Mouse (Mus musculus) intestine, embryonic 16.5 days (tissue): ENCODE measurements around the gene Oxa1l. TPM values are rescaled to one million over a fixed set of nuclear protein-coding genes. Genes with fewer than 3 reads are reported as not detected.

Source experiments
- ATAC-seq: fragments of 200-750 bp; cut with Nextera tagmentation; 2 replicates; pipeline ENCODE4 v1.8.0; 2017; ENCODE audit warnings: moderate TSS enrichment, moderate library complexity
- H3K27ac ChIP-seq: fragments of 300-500 bp; sonication (generic); 2 replicates; pipeline ENCODE4 v1.5.1; 2014; ENCODE audit warnings: mild to moderate bottlenecking, low read length
- H3K27me3 ChIP-seq: fragments of 300-500 bp; sonication (generic); replicated peaks from 2 replicates; pipeline ENCODE4 v1.6.1; 2014; ENCODE audit warnings: low read length, control low read depth, mixed read lengths; ENCODE audit not compliant: control insufficient read depth, insufficient read depth
- H3K36me3 ChIP-seq: fragments of 300-500 bp; sonication (generic); 2 replicates; pipeline ENCODE4 v1.6.1; 2014; ENCODE audit warnings: low read length, control low read depth; ENCODE audit not compliant: control insufficient read depth, insufficient read depth
- H3K4me1 ChIP-seq: fragments of 300-500 bp; sonication (generic); 2 replicates; pipeline ENCODE4 v1.6.1; 2014; ENCODE audit warnings: low read length, control low read depth, mixed read lengths; ENCODE audit not compliant: control insufficient read depth, insufficient read depth
- H3K4me2 ChIP-seq: fragments of 300-500 bp; sonication (generic); 2 replicates; pipeline ENCODE4 v1.6.1; 2014; ENCODE audit warnings: low read depth, low read length, control low read depth
- H3K4me3 ChIP-seq: fragments of 300-500 bp; sonication (generic); 2 replicates; pipeline ENCODE4 v1.5.1; 2014; ENCODE audit warnings: mild to moderate bottlenecking, low read length
- H3K9ac ChIP-seq: fragments of 300-500 bp; sonication (generic); 2 replicates; pipeline ENCODE4 v1.6.1; 2014; ENCODE audit warnings: low read depth, low read length
- H3K9me3 ChIP-seq: fragments of 300-500 bp; sonication (generic); 2 replicates; pipeline ENCODE4 v1.6.1; 2016; ENCODE audit warnings: low read length, control low read depth; ENCODE audit not compliant: control insufficient read depth
- WGBS: fragments of 180-500 bp; shearing (Covaris S2); extraction: QIAGEN DNeasy Blood & Tissue Kit; methylation state at CpG from one replicate; pipeline ENCODE4 v1.1.7; 2014; 5-methylcytosine and 5-hydroxymethylcytosine counted together
- polyA plus RNA-seq: library from polyadenylated mRNA; unstranded; fragments of >200 nt; fragmentation: Nextera tagmentation; extraction: Ambion mirVana; gene quantifications from 2 replicates; pipeline ENCODE4 v1.2.1, GENCODE M21; 2015

Oxa1l gene
- polyA plus RNA-seq, 1 experiment from 2014 or later = 48.6 TPM

DNA sequence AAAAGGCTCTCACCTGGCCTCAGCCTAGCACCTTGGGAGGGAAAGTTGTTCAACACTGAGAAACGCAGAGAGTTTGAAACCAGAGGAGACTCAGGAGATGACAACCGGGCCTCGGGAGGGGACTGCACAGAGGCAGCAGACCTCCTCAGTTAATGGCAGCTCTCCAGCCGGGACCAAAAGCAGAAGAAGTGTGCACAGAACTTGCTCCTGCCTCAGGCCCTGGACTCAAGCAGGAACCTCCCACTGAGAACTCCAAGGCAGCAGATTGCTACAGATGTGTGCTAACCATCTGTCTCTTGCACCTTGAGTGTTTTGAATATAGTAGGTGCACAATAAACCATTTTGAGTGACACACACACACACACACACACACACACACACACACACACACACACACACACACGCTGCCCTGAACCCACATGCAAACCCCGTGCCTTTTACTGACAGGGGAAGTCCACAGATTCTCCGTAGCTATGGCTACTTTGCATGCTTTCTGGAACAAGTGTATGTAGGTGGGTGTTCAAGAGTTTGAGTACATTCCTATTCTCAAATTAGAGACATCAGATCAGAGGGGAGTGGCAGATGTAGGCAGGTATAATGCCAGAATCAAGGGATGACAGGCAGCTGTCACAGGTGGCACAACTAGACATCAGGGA is 37.4 kb downstream of the Oxa1l start:
- ATAC-seq = no peak
- no peak overlapping the region for H3K9ac ChIP-seq
- H3K36me3 ChIP-seq = peaks cover 3% of the 10 kb centered on the region; the same call in 1 of the 2 replicates
- H3K4me2 ChIP-seq = no peak overlapping the region
- H3K27ac ChIP-seq = no peak overlapping the region
- H3K9me3 ChIP-seq = peaks cover 4% of the 10 kb centered on the region; the same call in 1 of the 2 replicates
- peaks cover 14% of the 10 kb centered on the region; the same call in 1 of the 2 replicates for H3K4me1 ChIP-seq
- H3K4me3 ChIP-seq = no peak overlapping the region
- WGBS = 79% methylated on average over 7 of the region's 7 CpGs
- H3K27me3 ChIP-seq = no peaks in the 10 kb centered on the region

DNA sequence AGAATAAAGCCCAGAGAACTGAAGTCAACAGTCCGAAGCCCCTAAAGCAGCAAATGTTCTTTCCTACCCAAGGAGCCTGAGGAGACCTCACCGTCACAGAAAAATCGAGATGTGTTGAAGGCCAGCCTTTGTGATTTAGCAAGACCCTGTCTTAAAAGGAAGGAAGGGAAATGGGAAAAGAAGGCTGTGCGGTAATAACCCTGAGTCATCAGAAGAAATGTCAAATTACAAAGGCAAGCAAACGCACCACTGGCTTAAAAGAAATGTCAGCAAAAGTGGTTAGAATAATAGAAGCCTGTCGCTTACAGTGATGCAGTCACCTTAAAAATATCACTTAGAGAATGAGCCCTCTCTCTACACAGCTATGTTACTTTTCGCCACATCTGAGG is 37.9 kb downstream of the Oxa1l start:
- no peaks in the 10 kb centered on the region for H3K27me3 ChIP-seq
- peaks cover 3% of the 10 kb centered on the region; the same call in 1 of the 2 replicates for H3K36me3 ChIP-seq
- no peak overlapping the region for H3K4me2 ChIP-seq
- H3K4me1 ChIP-seq = peaks cover 16% of the 10 kb centered on the region; the same call in 1 of the 2 replicates
- no peak overlapping the region for H3K9ac ChIP-seq
- peaks cover 4% of the 10 kb centered on the region; the same call in 1 of the 2 replicates for H3K9me3 ChIP-seq
- WGBS = 64% methylated on average over 7 of the region's 7 CpGs
- no peak overlapping the region for H3K4me3 ChIP-seq
- H3K27ac ChIP-seq = peak overlapping the region; percentile 2; the same call in 1 of the 2 replicates
- ATAC-seq = no peak

DNA sequence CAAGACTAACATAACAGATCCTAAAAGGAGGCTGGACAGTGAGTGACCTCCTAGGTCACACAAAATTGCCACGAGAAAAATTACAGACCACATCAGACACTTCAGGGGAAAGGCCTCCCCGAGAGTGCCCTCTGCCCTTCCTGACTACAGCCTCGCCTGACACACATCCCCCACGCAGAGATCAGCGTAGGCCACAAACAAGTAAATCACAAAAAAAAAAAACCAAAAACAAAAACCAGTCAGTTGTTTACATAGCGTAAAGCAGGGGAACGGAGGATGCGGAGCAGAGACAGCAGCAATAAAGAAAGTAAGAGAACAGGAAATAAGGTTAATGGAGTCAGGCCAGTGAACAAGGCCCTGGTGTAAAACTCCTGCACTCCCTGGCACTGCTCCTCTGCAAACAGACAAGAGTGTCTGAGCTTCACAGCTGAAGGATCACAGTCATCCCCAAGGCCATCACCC is 38.3 kb downstream of the Oxa1l start:
- H3K27ac ChIP-seq = peak overlapping the region; percentile 2; the same call in 1 of the 2 replicates
- H3K4me3 ChIP-seq = no peak overlapping the region
- no peak overlapping the region for H3K4me2 ChIP-seq

DNA sequence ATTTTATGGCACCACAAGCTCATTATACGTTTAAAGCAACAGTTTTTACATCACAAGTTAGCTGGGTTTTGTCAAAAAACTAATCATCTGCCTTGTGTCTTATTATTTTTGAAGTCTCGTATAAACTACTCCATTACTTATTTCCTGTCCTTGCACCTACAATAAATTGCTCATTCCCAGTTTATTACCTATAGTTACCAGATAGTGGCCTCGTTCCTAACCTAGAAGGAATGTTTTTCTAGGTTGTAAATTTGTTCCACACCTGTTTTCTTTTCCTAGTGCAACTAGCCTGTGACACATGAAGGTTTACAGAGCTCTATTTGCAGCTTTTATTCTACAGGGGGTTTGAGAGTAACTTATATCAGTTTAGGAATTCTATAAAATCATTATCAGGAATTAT is 41.1 kb downstream of the Oxa1l start:
- whole genome bisulfite sequencing = 32% methylated on average over 3 of the region's 3 CpGs

More for the DNA sequence above, 38.3 kb downstream of the Oxa1l start:
- Histone ChIP-seq H3K36me3 (peaks cover 3% of the 10 kb centered on the region; the same call in 1 of the 2 replicates), H3K4me1 (peaks cover 16% of the 10 kb centered on the region; the same call in 1 of the 2 replicates), H3K9ac (no peak overlapping the region), H3K27me3 (no peaks in the 10 kb centered on the region), H3K9me3 (peaks cover 4% of the 10 kb centered on the region; the same call in 1 of the 2 replicates)
- 40% methylated on average over 8 of the region's 8 CpGs for WGBS
- ATAC-seq = no peak

GRCm38 (mm10) chr14:54408336-54409056 is 47.9 kb downstream of the Oxa1l start:
- Histone ChIP-seq H3K9me3 (no peaks in the 10 kb centered on the region), H3K27me3 (no peaks in the 10 kb centered on the region), H3K36me3 (no peaks in the 10 kb centered on the region), H3K9ac (peak overlapping the region; percentile 71), H3K4me2 (peak overlapping the region; percentile 55), H3K4me3 (peak overlapping the region; percentile 41), H3K27ac (peak overlapping the region; percentile 90), H3K4me1 (peaks cover 10% of the 10 kb centered on the region; the same call in 1 of the 2 replicates)
- 0 out of 2 replicates have a peak, but pooled peaks have one; percentile 24 for ATAC-seq
- WGBS = 73% methylated on average over 25 of the region's 25 CpGs

More for the DNA sequence above, 41.1 kb downstream of the Oxa1l start:
- ATAC-seq = peak; percentile 60
- Histone ChIP-seq H3K27me3 (no peaks in the 10 kb centered on the region), H3K4me3 (no peak overlapping the region), H3K9ac (no peak overlapping the region), H3K4me2 (peak overlapping the region; percentile 1; the same call in 1 of the 2 replicates), H3K36me3 (no peaks in the 10 kb centered on the region), H3K27ac (no peak overlapping the region), H3K4me1 (peaks cover 18% of the 10 kb centered on the region; the same call in 1 of the 2 replicates), H3K9me3 (no peaks in the 10 kb centered on the region)

GRCm38 (mm10) chr14:54409057-54409645 is 48.5 kb downstream of the Oxa1l start:
- peak overlapping the region; percentile 71 for H3K9ac ChIP-seq
- peak overlapping the region; percentile 90 for H3K27ac ChIP-seq
- peak overlapping the region; percentile 55 for H3K4me2 ChIP-seq
- H3K4me3 ChIP-seq = peak overlapping the region; percentile 41
- no peaks in the 10 kb centered on the region for H3K27me3 ChIP-seq
- 66% methylated on average over 7 of the region's 7 CpGs for WGBS
- ATAC-seq = no peak
- H3K4me1 ChIP-seq = peaks cover 16% of the 10 kb centered on the region
- H3K36me3 ChIP-seq = no peaks in the 10 kb centered on the region
- H3K9me3 ChIP-seq = no peaks in the 10 kb centered on the region

GRCm38 (mm10) chr14:54409980-54410810 is 49.6 kb downstream of the Oxa1l start:
- H3K4me1 ChIP-seq = peaks cover 22% of the 10 kb centered on the region

GRCm38 (mm10) chr14:54412000-54412576 is 51.5 kb downstream of the Oxa1l start:
- no peak for ATAC-seq
- H3K36me3 ChIP-seq = no peaks in the 10 kb centered on the region
- H3K27ac ChIP-seq = no peak overlapping the region
- no peaks in the 10 kb centered on the region for H3K27me3 ChIP-seq
- H3K4me3 ChIP-seq = no peak overlapping the region
- H3K9me3 ChIP-seq = no peaks in the 10 kb centered on the region
- WGBS = 70% methylated on average over 9 of the region's 9 CpGs
- H3K9ac ChIP-seq = no peak overlapping the region
- no peak overlapping the region for H3K4me2 ChIP-seq
- H3K4me1 ChIP-seq = peaks cover 24% of the 10 kb centered on the region

More at GRCm38 (mm10) chr14:54409980-54410810, 49.6 kb downstream of the Oxa1l start:
- Histone ChIP-seq H3K27ac (peak overlapping the region; percentile 90), H3K36me3 (no peaks in the 10 kb centered on the region), H3K9ac (peak overlapping the region; percentile 71), H3K9me3 (no peaks in the 10 kb centered on the region), H3K4me3 (peak overlapping the region; percentile 41), H3K4me2 (peak overlapping the region; percentile 55), H3K27me3 (no peaks in the 10 kb centered on the region)
- peak; percentile 87 for ATAC-seq
- 27% methylated on average over 17 of the region's 17 CpGs for WGBS
